Mouse (Mus musculus) midbrain, embryonic 10.5 days (tissue): ENCODE results near the gene Sap30bp. TPM values are rescaled to one million over a fixed set of nuclear protein-coding genes. Genes with fewer than 3 reads are reported as not detected.

ENCODE experiments used
- DNase-seq: peaks from one replicate; pipeline ENCODE4 v3.0.0-alpha.2; 2017; ENCODE audit warnings: low spot score
- H3K27ac ChIP-seq: fragments of 300-500 bp; sonication (generic); replicated peaks from 2 replicates; pipeline ENCODE4 v1.5.1; 2016; ENCODE audit warnings: mild to moderate bottlenecking
- H3K27me3 ChIP-seq: fragments of 300-500 bp; sonication (generic); 2 replicates; pipeline ENCODE4 v1.6.1; 2016; ENCODE audit warnings: low read depth, mild to moderate bottlenecking; ENCODE audit not compliant: poor library complexity, severe bottlenecking
- H3K36me3 ChIP-seq: fragments of 300-500 bp; sonication (generic); 2 replicates; pipeline ENCODE4 v1.6.1; 2016; ENCODE audit warnings: mild to moderate bottlenecking, moderate library complexity
- H3K4me1 ChIP-seq: fragments of 300-500 bp; sonication (generic); 2 replicates; pipeline ENCODE4 v1.6.1; 2016
- H3K4me3 ChIP-seq: fragments of 300-500 bp; sonication (generic); 2 replicates; pipeline ENCODE4 v1.5.1; 2016; ENCODE audit warnings: mild to moderate bottlenecking, moderate library complexity
- H3K9me3 ChIP-seq: fragments of 300-500 bp; sonication (generic); replicated peaks from 2 replicates; pipeline ENCODE4 v1.6.1; 2016; ENCODE audit warnings: mild to moderate bottlenecking
- WGBS: fragments of 180-500 bp; shearing (Covaris S2); methylation state at CpG from one replicate; pipeline ENCODE4 v1.1.7; 2016; 5-methylcytosine and 5-hydroxymethylcytosine counted together
- polyA plus RNA-seq: library from polyadenylated mRNA; unstranded; fragments of >200 nt; fragmentation: Nextera tagmentation; extraction: Ambion mirVana; gene quantifications from 2 replicates; pipeline ENCODE4 v1.2.1, GENCODE M21; 2016

Gene Sap30bp
- polyA plus RNA-seq, 1 experiment from 2014 or later = 52.1 TPM

DNA sequence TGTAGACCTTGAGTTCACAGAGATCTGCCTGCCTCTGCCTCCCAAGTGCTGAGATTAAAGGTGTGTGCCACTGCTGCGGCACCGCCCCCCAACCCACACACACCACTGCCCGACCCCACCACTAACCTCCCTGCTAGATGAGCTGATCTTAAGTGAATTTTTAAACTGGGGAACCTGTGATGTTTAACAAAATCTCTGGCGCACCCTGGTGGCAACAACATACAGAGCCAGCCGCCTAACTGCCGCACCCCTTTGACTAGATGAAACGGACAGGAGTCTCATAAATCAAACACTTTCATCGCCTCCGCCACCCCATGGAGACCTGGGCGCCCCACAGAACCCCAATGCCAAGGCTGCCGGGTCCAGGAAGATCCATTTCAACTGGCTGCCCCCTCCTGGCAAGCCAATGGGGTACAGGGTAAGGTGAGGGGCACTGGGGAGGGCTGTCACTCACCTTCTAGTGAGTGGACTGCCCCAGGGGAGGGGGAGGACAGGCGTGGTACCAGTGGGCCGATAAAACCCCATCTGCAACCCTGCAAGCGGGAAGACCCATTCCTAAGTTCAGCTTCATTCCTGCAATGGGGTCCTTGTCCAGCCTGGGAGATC is 66.6 kb downstream of the Sap30bp start:
- 0 out of 2 replicates have a peak overlapping the region, but pooled peaks have one; percentile 42 for H3K27ac ChIP-seq
- peak; percentile 70 for DNase-seq
- WGBS = 25% methylated on average over 14 of the region's 14 CpGs
- no peaks in the 10 kb centered on the region for H3K36me3 ChIP-seq
- peaks cover 28% of the 10 kb centered on the region for H3K27me3 ChIP-seq
- peaks cover 26% of the 10 kb centered on the region for H3K4me1 ChIP-seq
- no peaks in the 10 kb centered on the region for H3K9me3 ChIP-seq
- H3K4me3 ChIP-seq = no peak overlapping the region

DNA sequence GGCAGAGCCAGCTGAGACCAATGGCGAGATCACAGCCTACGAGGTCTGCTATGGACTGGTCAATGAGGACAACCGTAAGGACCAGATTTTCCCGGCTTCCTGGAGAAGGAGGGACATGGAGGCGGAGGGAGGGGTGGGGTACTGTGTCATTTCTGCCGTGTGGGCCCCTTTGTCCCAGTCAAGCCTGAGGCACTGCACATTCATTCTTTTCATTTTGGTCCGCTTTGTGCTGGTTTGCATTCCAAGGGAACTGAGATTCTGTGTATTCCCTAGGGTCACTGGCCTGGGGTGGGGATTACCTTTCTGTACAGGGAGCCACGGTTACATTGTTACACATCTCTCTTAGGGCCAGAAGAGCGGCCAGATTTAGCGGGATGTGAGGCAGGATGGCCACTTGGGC is 67.5 kb downstream of the Sap30bp start:
- 47% methylated on average over 10 of the region's 10 CpGs for WGBS
- Histone ChIP-seq H3K27me3 (peaks cover 29% of the 10 kb centered on the region), H3K36me3 (no peaks in the 10 kb centered on the region), H3K4me1 (peaks cover 36% of the 10 kb centered on the region), H3K9me3 (no peaks in the 10 kb centered on the region), H3K4me3 (no peak overlapping the region), H3K27ac (peak overlapping the region; percentile 42; the same call in 1 of the 2 replicates)
- no peak for DNase-seq

DNA sequence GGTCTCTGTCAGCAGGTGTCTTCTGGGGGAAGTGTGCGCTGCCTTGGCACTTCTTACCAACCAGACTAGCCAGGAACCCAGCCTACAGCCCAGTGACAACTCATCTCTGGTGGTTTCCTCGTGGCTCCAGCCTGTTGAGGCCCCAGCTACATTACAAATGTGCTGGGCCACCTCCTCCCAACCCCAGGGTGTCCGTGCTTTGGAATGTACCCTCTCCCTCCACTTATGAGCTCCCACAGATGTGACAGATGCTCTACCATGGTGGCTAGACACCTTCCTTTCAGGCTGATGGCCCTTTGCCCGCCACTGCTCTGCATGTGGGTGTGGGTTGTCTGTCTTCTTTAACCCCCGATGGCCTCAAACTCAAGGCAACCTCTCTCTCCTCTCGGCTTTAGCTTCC is 68.6 kb downstream of the Sap30bp start:
- H3K9me3 ChIP-seq = no peaks in the 10 kb centered on the region
- no peak for DNase-seq
- H3K36me3 ChIP-seq = peaks cover 3% of the 10 kb centered on the region; the same call in 1 of the 2 replicates
- 68% methylated on average over 6 of the region's 6 CpGs for WGBS
- H3K27me3 ChIP-seq = peaks cover 32% of the 10 kb centered on the region
- H3K27ac ChIP-seq = no peak overlapping the region
- H3K4me3 ChIP-seq = no peak overlapping the region
- H3K4me1 ChIP-seq = peaks cover 45% of the 10 kb centered on the region

DNA sequence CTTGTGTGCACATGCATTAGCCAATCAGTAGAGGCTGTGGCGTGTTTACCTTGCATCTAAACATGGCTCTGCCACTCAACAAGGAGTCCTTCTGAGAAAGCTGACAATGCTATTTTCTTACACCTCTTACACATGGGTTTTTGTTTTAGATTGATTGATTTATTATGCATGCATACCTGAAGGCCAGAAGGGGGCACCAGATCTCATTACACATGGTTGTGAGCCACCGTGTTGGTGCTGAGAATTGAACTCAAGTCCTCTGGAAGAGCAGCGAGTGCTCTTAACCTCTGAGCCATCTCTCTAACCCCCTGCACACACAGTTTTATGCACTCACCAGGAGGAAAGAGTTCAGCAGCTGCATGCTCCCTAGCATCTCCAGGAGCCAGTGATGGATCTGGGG is 69.8 kb downstream of the Sap30bp start:
- peaks cover 45% of the 10 kb centered on the region for H3K4me1 ChIP-seq
- no peak for DNase-seq
- peaks cover 32% of the 10 kb centered on the region for H3K27me3 ChIP-seq
- no peaks in the 10 kb centered on the region for H3K9me3 ChIP-seq
- peaks cover 14% of the 10 kb centered on the region for H3K36me3 ChIP-seq
- H3K27ac ChIP-seq = no peak overlapping the region
- H3K4me3 ChIP-seq = no peak overlapping the region
- WGBS = 87% methylated on average over 3 of the region's 3 CpGs

DNA sequence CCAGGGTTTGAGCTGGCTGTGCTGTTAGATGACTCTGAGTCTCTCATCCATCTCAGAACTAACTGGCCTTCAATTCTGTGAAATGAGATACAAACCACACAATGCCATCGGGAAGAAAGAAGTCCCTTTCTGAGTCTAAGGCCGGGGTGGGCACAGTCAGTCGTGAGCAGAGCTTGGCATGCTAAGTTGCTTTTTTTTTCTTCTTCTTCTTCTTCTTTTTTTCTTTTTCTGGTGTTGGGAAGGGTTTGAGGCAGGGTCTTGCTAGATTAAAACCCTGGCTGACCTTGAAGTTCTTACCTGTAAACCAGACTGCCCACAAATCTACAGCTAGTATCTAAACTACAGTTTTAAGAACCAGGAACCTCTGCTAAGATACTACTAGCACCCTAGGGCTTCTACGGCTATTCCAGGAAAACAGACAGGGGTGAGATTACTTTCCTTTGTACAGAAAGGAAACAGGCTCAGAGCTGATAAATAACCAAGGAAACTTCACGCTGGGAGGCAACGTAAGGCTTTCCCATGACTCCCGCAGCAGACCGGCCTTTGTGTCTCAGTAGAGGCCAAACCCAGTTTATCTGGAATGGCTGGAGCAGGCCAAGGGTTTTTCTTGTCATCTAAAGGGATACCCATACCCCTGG is 71.2 kb downstream of the Sap30bp start:
- H3K4me3 ChIP-seq = peak overlapping the region; percentile 57
- peaks cover 29% of the 10 kb centered on the region for H3K27me3 ChIP-seq
- no peaks in the 10 kb centered on the region for H3K9me3 ChIP-seq
- H3K27ac ChIP-seq = peak overlapping the region; percentile 82
- peaks cover 27% of the 10 kb centered on the region for H3K36me3 ChIP-seq
- peaks cover 51% of the 10 kb centered on the region for H3K4me1 ChIP-seq
- no peak for DNase-seq
- WGBS = 39% methylated on average over 8 of the region's 8 CpGs

DNA sequence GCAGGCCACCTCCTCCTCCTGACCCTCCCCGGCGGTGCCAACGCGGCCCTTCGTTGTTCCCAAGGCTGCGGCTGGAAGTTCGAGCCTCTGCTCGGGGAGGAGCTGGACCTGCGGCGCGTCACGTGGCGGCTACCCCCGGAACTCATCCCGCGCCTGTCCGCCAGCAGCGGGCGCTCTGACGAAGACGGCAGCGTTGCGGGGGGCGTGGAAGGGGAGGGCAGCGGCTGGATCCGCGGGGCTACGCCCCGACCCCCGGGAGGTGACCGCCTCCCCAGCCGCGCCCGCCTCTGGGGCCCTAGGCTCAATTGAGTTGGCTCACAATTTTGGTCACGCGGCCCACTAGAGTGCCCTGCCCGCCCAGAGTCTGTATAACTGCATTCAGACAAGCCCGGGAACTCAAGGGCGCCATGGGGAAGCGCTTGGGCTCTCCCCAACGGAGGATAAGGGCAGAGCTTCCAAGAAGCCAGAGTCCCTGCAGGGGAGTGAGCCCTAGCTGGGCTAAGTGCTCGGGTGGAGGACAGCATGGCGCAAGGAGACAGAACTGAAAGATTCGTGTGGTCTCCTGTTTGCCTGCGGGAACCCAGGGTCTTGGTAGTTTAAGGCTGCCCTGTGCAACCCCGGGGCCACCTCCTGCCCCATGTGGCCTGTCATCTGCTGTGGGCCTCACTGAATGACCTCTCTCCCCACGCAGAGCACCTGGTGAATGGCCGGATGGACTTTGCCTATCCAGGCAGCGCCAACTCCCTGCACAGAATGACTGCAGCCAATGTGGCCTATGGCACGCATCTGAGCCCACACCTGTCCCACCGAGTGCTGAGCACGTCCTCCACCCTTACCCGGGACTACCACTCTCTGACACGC is 72.0 kb downstream of the Sap30bp start:
- no peaks in the 10 kb centered on the region for H3K9me3 ChIP-seq

DNA sequence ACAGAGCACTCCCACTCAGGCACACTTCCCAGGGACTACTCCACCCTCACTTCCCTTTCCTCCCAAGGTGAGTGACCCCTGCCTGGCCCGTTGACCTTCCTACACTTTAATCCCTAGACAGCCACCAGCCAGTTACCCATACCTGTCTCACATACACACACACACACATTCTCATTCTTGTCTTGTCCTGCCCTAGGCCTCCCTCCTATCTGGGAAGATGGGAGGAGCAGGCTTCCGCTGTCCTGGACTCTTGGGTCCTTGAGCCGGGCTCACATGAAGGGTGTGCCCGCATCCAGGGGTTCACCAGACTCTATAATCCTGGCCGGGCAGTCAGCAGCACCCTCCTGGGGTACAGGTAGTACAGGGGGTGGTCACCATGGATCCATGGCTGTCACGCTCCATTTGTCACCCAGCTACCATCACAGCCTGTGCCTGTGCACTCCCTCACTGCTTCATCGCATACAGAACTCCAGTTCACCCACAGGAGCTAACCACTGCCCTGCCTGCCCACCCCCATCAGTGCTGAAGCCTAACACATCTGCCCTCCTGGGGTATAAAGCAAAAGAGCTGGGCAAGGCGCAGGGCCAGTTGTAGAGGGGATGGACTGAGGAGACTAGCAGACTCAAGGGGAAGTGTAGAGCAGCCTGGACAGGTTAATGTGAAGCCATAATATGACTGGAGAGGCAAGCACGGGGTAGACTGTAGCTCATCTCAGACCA is 72.8 kb downstream of the Sap30bp start:
- Histone ChIP-seq H3K4me1 (peaks cover 50% of the 10 kb centered on the region), H3K4me3 (peak overlapping the region; percentile 57), H3K27ac (peak overlapping the region; percentile 82), H3K27me3 (peaks cover 15% of the 10 kb centered on the region; the same call in 1 of the 2 replicates), H3K9me3 (no peaks in the 10 kb centered on the region), H3K36me3 (peaks cover 43% of the 10 kb centered on the region)
- DNase-seq = no peak
- whole genome bisulfite sequencing = 65% methylated on average over 9 of the region's 9 CpGs

More for the DNA sequence above, 72.0 kb downstream of the Sap30bp start:
- Histone ChIP-seq H3K4me1 (peaks cover 50% of the 10 kb centered on the region), H3K27ac (peak overlapping the region; percentile 82), H3K27me3 (peaks cover 23% of the 10 kb centered on the region), H3K4me3 (peak overlapping the region; percentile 57), H3K36me3 (peaks cover 35% of the 10 kb centered on the region)
- WGBS = 7% methylated on average over 54 of the region's 54 CpGs
- DNase-seq = peak; percentile 84

DNA sequence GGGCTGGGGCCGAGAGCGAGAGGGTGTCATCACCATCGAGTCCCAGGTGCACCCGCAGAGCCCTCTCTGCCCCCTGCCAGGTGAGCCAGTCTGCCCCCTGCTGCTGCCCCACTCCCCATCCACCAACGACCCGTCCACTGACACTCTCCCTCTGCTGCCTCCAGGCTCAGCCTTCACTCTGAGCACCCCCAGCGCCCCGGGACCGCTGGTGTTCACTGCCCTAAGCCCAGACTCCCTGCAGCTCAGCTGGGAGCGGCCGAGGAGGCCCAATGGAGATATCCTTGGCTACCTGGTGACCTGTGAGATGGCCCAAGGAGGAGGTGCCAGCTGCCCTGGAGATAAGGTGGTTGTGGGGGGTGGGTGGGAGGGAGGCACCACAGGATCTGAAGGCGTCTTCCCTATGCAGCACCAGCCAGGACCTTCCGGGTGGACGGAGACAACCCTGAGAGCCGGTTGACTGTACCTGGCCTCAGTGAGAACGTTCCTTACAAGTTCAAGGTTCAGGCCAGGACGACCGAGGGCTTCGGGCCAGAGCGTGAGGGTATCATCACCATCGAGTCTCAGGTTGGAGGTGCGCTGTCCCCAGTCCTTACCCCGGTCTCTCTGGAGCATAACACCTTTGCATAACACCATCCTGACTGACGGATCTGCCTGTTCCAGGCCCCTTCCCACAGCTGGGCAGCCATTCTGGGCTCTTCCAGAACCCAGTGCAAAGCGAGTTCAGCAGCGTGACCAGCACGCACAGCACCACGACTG is 74.2 kb downstream of the Sap30bp start:
- Histone ChIP-seq H3K4me3 (no peak overlapping the region), H3K27ac (0 out of 2 replicates have a peak overlapping the region, but pooled peaks have one; percentile 6), H3K36me3 (peaks cover 44% of the 10 kb centered on the region), H3K9me3 (no peaks in the 10 kb centered on the region), H3K27me3 (peaks cover 12% of the 10 kb centered on the region; the same call in 1 of the 2 replicates), H3K4me1 (peaks cover 57% of the 10 kb centered on the region)
- DNase-seq = no peak
- WGBS = 88% methylated on average over 28 of the region's 28 CpGs

DNA sequence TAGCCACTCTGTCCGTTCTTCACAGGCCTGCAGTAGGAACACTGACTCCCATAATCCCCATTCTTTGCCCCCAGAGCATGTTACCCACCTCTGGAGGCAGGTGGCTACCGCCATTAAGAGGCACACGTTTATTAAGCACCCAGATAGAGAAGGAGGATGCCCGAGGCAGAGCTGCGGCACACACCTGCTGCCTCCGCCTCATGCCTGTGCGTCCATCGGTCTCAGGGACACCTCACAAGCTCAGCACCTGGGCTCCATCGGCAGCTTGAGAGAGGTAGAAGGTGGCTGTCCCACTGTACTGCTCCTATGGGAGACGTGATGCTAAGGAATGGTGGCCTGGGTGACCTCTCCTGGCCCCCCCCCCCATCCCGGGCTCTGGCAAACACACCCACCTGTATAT is 75.3 kb downstream of the Sap30bp start:
- Histone ChIP-seq H3K4me1 (peaks cover 67% of the 10 kb centered on the region), H3K4me3 (no peak overlapping the region), H3K27ac (no peak overlapping the region), H3K36me3 (peaks cover 44% of the 10 kb centered on the region), H3K27me3 (peaks cover 17% of the 10 kb centered on the region), H3K9me3 (no peaks in the 10 kb centered on the region)
- DNase-seq = no peak
- WGBS = 92% methylated on average over 11 of the region's 11 CpGs

DNA sequence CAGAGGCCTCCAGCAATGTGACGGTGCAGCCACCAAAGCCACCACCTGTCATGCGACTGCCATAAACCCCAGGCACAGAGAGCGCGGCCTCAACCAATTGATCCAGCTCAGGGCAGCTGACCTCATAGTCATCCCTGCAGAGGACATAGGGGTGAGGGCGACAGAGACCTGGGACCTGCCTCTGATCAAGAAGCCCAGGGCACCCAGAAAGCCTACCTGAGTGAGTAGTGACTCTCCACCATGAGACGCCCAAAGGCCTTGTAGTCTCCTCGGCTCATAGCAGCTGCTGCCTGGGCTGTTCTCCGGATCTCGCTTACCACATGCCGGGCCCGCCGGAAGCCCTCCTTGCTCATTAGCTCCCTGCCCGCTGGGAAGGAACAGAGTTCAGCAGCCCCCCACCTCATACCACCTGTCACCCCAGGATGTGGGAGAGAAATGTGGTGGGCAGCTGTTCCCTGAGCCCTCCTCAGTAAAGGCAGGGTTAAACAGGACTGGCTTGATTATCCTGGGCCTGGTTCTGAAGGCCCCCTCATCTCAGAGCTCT is 75.8 kb downstream of the Sap30bp start:
- DNase-seq = no peak
- peaks cover 14% of the 10 kb centered on the region for H3K27me3 ChIP-seq
- H3K9me3 ChIP-seq = no peaks in the 10 kb centered on the region
- peaks cover 44% of the 10 kb centered on the region for H3K36me3 ChIP-seq
- H3K4me1 ChIP-seq = peaks cover 67% of the 10 kb centered on the region
- H3K4me3 ChIP-seq = no peak overlapping the region
- H3K27ac ChIP-seq = no peak overlapping the region
- 95% methylated on average over 13 of the region's 13 CpGs for WGBS

DNA sequence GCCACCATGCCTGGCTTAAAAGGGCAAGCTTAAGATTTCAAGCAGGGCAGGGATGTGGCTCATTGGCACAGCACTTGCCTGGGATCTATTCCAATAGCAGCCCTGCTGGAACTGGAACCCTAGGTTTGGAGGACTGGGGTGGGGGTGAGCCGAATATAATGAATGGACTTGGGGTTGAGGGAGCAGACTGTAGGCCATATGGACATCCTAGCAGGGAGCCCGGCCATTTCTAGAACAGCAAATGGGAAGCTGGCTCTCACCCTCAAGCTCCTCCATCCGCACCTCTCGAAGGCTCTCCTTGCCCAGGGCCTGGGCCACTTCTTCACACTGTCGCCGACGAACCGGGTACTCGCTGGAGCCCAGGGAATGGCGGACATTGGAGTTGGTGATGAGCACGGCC is 76.6 kb downstream of the Sap30bp start:
- 94% methylated on average over 11 of the region's 11 CpGs for WGBS
- Histone ChIP-seq H3K27me3 (peaks cover 11% of the 10 kb centered on the region), H3K4me1 (peaks cover 62% of the 10 kb centered on the region), H3K27ac (no peak overlapping the region), H3K36me3 (peaks cover 44% of the 10 kb centered on the region), H3K4me3 (no peak overlapping the region), H3K9me3 (no peaks in the 10 kb centered on the region)
- DNase-seq = no peak
